Mouse (Mus musculus) midbrain, embryonic 14.5 days (tissue): ENCODE results near the gene Kndc1. TPM values are rescaled to one million over a fixed set of nuclear protein-coding genes. Genes with fewer than 3 reads are reported as not detected.

Source experiments
- ATAC-seq: fragments of 200-750 bp; cut with Nextera tagmentation; 2 replicates; pipeline ENCODE4 v1.8.0; 2017; ENCODE audit warnings: moderate number of reproducible peaks, moderate library complexity; ENCODE audit not compliant: low FRiP score, low TSS enrichment
- DNase-seq: peaks from one replicate; pipeline ENCODE4 v3.0.0-alpha.2; 2015
- H3K27ac ChIP-seq: fragments of 300-500 bp; sonication (generic); replicated peaks from 2 replicates; pipeline ENCODE4 v1.5.1; 2014; ENCODE audit warnings: mild to moderate bottlenecking, low read depth, low read length, moderate library complexity
- H3K27me3 ChIP-seq: fragments of 300-500 bp; sonication (generic); 2 replicates; pipeline ENCODE4 v1.6.1; 2014; ENCODE audit warnings: low read length, control low read depth, mixed read lengths; ENCODE audit not compliant: control insufficient read depth, insufficient read depth
- H3K36me3 ChIP-seq: fragments of 300-500 bp; sonication (generic); 2 replicates; pipeline ENCODE4 v1.6.1; 2014; ENCODE audit warnings: low read length, control low read depth; ENCODE audit not compliant: control insufficient read depth, insufficient read depth
- H3K4me1 ChIP-seq: fragments of 300-500 bp; sonication (generic); 2 replicates; pipeline ENCODE4 v1.6.1; 2014; ENCODE audit warnings: mild to moderate bottlenecking, antibody characterized with exemption, low read length, control low read depth; ENCODE audit not compliant: control insufficient read depth, insufficient read depth
- H3K4me2 ChIP-seq: fragments of 300-500 bp; sonication (generic); 2 replicates; pipeline ENCODE4 v1.6.1; 2014; ENCODE audit warnings: mild to moderate bottlenecking, low read length, moderate library complexity
- H3K4me3 ChIP-seq: fragments of 300-500 bp; sonication (generic); replicated peaks from 2 replicates; pipeline ENCODE4 v1.5.1; 2014; ENCODE audit warnings: low read depth, low read length
- H3K9ac ChIP-seq: fragments of 300-500 bp; sonication (generic); replicated peaks from 2 replicates; pipeline ENCODE4 v1.6.1; 2014; ENCODE audit warnings: mild to moderate bottlenecking, low read length, moderate library complexity
- H3K9me3 ChIP-seq: fragments of 300-500 bp; sonication (generic); 2 replicates; pipeline ENCODE4 v1.6.1; 2016; ENCODE audit warnings: low read length, control low read depth, mixed read lengths; ENCODE audit not compliant: control insufficient read depth
- WGBS: fragments of 180-500 bp; shearing (Covaris S2); extraction: QIAGEN DNeasy Blood & Tissue Kit; methylation state at CpG from one replicate; pipeline ENCODE4 v1.1.7; 2014; 5-methylcytosine and 5-hydroxymethylcytosine counted together
- polyA plus RNA-seq: library from polyadenylated mRNA; unstranded; fragments of >200 nt; fragmentation: Nextera tagmentation; extraction: Ambion mirVana; gene quantifications from 2 replicates; pipeline ENCODE4 v1.2.1, GENCODE M21; 2014

The Kndc1 gene
- polyA plus RNA-seq, 1 experiment from 2014 or later: 20.6 TPM

DNA sequence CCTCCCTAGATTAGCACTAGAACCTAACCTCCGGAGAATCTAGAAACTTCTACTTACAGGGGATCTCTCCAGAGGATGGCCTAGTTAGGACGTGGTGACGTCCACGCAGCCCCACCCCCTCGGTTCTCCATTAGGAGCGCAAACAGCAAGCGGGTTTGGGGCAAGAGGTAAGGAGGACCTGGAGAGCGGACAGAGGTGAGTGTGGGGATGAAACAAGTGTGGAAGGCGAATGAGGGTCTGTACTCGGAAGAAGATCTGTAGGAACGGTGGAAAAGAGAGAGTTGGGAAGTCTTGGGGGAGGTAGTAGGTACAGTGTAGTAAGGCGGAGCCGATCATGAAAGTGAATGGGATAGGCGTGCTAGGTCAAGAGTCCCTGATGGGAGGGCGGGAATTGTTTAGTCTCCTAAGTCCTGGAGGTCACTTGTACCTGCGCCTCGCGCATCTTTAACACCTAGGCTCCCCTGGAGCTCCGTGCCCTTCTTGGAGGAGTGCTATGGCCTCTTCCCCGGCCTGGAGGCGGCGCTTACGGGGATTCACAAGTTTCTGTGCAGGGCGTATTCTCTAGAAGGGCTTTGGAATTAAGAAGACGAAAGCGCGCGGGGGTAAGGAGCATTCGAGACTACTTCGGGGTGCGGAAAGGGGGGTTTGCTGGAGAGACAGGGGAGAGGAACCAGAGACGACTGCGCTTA lies 55.9 kb downstream of the Kndc1 start:
- Histone ChIP-seq H3K27ac (no peak overlapping the region), H3K27me3 (peaks cover 48% of the 10 kb centered on the region), H3K4me3 (peak overlapping the region; percentile 33), H3K36me3 (no peaks in the 10 kb centered on the region), H3K9ac (peak overlapping the region; percentile 20; the same call in 1 of the 2 replicates), H3K9me3 (no peaks in the 10 kb centered on the region), H3K4me2 (peak overlapping the region; percentile 65), H3K4me1 (peaks cover 18% of the 10 kb centered on the region; the same call in 1 of the 2 replicates)
- DNase-seq (peak; percentile 59), ATAC-seq (no peak)
- under 1% methylated on average over 33 of the region's 33 CpGs for WGBS

DNA sequence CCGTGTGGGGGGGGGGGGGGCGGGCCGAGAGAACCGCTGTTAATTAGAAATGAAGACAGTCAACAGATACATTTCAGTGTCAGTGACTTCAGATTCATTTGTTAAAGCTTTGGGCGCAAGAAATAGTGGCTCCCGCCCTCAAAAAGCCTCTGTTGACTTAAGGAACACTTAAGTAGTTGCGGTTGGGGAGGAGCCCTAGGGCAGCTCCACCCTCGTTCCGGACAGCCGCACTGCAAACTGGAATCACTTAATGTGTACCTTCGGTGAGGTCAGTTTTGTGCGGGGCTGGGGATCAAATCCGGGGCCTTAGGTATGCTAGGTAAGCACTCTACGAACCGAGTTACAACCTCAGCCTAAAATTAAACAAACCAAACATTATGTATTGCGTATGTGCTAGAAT lies 56.6 kb downstream of the Kndc1 start:
- H3K4me3 ChIP-seq: peak overlapping the region; percentile 33
- DNase-seq: no peak
- H3K4me1 ChIP-seq: peaks cover 18% of the 10 kb centered on the region; the same call in 1 of the 2 replicates
- peaks cover 42% of the 10 kb centered on the region for H3K27me3 ChIP-seq
- H3K9ac ChIP-seq: peak overlapping the region; percentile 20; the same call in 1 of the 2 replicates
- no peak overlapping the region for H3K27ac ChIP-seq
- no peaks in the 10 kb centered on the region for H3K9me3 ChIP-seq
- WGBS: 6% methylated on average over 16 of the region's 16 CpGs
- H3K36me3 ChIP-seq: no peaks in the 10 kb centered on the region
- no peak for ATAC-seq
- peak overlapping the region; percentile 65 for H3K4me2 ChIP-seq

DNA sequence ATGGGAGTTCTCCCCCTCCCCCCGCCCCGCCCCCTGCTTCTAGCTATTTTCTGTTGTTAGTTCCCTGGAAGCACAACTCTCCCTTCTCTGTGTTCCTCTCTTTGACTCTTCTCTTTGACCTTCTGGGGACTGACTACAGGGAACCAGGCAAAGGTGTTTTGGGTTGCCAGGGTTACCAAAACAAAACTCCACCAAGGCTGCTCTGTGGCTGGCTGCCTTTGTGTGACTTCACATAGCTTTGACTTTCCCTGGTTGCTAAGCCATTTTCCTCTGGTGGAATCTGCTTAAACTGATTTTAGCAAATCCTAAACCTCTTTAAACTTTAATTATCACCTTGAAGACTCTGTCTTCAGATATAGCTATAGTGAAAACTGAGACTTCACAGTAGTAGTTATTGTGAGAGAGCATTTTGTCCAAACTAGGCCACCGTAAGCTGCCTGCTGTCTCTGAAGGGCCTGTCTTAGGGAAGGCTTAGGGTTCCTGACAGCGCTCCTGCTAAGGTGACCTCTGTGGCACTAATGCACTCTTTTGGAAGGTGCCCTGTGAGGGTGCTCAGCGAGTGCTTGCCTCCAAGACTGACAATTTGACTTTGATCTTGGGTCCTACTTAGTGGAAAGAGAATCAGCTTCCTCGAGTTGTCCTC lies 57.6 kb downstream of the Kndc1 start:
- DNase-seq: no peak
- Histone ChIP-seq H3K9ac (no peak overlapping the region), H3K4me2 (no peak overlapping the region), H3K9me3 (no peaks in the 10 kb centered on the region), H3K4me1 (peaks cover 18% of the 10 kb centered on the region; the same call in 1 of the 2 replicates), H3K36me3 (no peaks in the 10 kb centered on the region), H3K27me3 (peaks cover 33% of the 10 kb centered on the region), H3K4me3 (no peak overlapping the region), H3K27ac (no peak overlapping the region)
- WGBS: 44% methylated on average over 6 of the region's 6 CpGs
- ATAC-seq: no peak

DNA sequence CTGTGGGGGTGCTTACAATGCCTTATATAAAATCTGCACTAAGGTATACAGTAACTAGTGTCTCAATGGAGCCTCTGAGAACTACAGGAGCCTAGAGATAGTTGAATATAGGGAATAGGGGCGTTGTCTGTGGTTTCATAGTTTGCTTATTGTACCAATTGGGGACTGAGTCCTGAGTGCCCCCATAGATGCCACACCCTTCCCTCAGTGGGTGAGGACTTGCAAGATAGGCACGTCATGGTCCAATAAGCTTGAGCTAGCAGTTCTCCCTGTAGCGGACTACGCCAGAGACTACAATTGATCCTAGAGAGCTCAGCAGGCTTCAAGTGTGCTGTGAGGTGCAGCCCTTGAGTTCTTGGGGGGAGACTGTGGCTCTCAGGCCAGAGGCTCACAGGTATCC lies 61.0 kb downstream of the Kndc1 start:
- ATAC-seq (no peak), DNase-seq (no peak)
- peaks cover 8% of the 10 kb centered on the region; the same call in 1 of the 2 replicates for H3K27me3 ChIP-seq

DNA sequence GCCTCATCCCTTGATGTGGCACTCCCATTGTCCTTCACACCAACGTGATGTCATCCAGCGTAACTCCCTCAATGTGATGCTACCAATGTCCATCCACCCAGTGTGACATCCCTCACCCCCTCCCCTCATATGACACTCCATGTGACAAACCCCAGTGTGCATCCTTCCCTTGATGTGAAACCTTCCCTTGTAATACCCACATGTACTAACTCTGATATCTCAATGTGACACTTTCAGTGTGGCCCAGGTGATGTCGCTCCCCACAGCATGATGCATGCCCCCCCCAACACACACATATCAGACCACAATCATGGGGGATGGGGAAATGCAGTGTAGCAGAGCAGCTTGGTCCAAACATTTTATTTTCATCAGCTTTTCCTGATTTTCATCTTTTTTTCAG lies 62.2 kb downstream of the Kndc1 start:
- Histone ChIP-seq H3K36me3 (no peaks in the 10 kb centered on the region), H3K9me3 (no peaks in the 10 kb centered on the region), H3K9ac (no peak overlapping the region), H3K27ac (no peak overlapping the region), H3K4me1 (no peaks in the 10 kb centered on the region), H3K27me3 (no peaks in the 10 kb centered on the region), H3K4me2 (no peak overlapping the region), H3K4me3 (no peak overlapping the region)
- WGBS: 78% methylated on average over 3 of the region's 3 CpGs
- ATAC-seq: no peak
- no peak for DNase-seq

More for the DNA sequence above, 61.0 kb downstream of the Kndc1 start:
- no peak overlapping the region for H3K9ac ChIP-seq
- 65% methylated on average over 4 of the region's 4 CpGs for WGBS
- no peaks in the 10 kb centered on the region for H3K9me3 ChIP-seq
- no peak overlapping the region for H3K27ac ChIP-seq
- H3K36me3 ChIP-seq: no peaks in the 10 kb centered on the region
- H3K4me2 ChIP-seq: no peak overlapping the region
- H3K4me1 ChIP-seq: peaks cover 7% of the 10 kb centered on the region; the same call in 1 of the 2 replicates
- H3K4me3 ChIP-seq: no peak overlapping the region

DNA sequence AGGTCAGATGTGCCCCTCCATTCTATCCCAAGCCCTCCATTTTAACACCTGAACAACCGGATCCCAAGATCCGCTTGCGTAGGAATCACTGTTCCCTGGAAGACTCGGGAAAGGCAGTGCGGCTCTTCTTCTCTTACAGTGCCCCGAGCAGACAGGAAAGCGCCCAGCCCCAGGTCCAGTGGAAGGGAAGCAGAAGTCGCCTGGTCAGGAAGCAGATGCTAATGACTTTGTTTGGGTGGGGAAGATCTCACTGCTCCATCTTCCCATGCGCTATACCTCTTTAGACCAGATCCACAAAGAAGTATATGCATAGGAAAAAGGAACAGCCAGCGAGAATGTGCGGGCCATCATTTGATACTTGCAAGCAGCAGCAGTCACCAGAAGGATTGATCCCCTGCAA lies 62.9 kb downstream of the Kndc1 start:
- no peak overlapping the region for H3K9ac ChIP-seq
- no peak overlapping the region for H3K4me3 ChIP-seq
- no peaks in the 10 kb centered on the region for H3K9me3 ChIP-seq
- H3K36me3 ChIP-seq: no peaks in the 10 kb centered on the region
- DNase-seq: no peak
- ATAC-seq: no peak
- no peaks in the 10 kb centered on the region for H3K27me3 ChIP-seq
- no peaks in the 10 kb centered on the region for H3K4me1 ChIP-seq
- no peak overlapping the region for H3K27ac ChIP-seq
- no peak overlapping the region for H3K4me2 ChIP-seq
- 60% methylated on average over 11 of the region's 11 CpGs for WGBS

DNA sequence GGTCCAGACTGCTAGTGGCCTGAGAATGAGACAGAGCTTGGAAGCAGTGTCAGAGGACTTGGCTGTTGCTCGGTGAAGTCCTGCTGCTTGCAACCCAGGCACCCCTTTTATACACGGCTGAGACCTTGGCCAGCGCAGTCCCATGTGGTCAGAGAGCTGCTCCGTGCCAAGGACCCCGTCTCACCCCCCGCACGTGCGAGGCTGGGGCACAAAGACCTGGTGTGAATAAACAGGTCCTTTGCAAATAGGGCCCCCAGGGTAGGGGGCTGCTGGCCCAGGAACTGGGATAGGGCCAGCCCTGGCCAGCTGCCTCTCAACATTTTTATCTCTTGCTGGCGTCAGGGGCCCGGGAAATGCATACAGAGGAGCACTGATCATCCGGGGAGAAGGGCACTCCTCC lies 63.5 kb downstream of the Kndc1 start:
- WGBS: 34% methylated on average over 11 of the region's 11 CpGs
- H3K27ac ChIP-seq: no peak overlapping the region
- no peak overlapping the region for H3K9ac ChIP-seq
- no peaks in the 10 kb centered on the region for H3K36me3 ChIP-seq
- no peak for ATAC-seq
- H3K4me1 ChIP-seq: no peaks in the 10 kb centered on the region
- H3K27me3 ChIP-seq: no peaks in the 10 kb centered on the region
- H3K4me3 ChIP-seq: no peak overlapping the region
- H3K4me2 ChIP-seq: no peak overlapping the region
- DNase-seq: no peak
- H3K9me3 ChIP-seq: no peaks in the 10 kb centered on the region

DNA sequence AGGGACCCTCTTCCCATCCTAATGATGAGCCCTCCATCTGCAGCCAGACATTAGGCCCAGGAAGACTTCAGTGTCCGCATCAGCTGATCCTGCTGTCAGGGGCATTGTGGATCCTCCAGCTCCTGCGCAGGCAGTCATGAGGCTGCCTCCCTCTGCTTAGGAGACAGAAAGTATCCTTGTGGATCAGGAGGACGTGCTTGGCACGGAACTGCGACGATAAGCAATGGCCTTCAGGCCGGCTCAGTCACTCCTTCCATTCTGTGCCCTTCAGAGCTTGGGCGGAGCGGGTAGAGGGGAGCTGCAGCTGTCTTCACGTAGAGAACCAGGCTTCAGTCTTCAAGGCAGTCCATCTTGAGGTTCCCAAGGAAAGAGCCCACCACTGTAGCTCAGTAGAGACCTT lies 66.6 kb downstream of the Kndc1 start:
- 86% methylated on average over 10 of the region's 10 CpGs for WGBS
- Histone ChIP-seq H3K4me3 (no peak overlapping the region), H3K27ac (no peak overlapping the region), H3K9ac (no peak overlapping the region), H3K9me3 (no peaks in the 10 kb centered on the region), H3K4me2 (no peak overlapping the region), H3K36me3 (no peaks in the 10 kb centered on the region), H3K27me3 (no peaks in the 10 kb centered on the region), H3K4me1 (no peaks in the 10 kb centered on the region)
- ATAC-seq (no peak), DNase-seq (no peak)

DNA sequence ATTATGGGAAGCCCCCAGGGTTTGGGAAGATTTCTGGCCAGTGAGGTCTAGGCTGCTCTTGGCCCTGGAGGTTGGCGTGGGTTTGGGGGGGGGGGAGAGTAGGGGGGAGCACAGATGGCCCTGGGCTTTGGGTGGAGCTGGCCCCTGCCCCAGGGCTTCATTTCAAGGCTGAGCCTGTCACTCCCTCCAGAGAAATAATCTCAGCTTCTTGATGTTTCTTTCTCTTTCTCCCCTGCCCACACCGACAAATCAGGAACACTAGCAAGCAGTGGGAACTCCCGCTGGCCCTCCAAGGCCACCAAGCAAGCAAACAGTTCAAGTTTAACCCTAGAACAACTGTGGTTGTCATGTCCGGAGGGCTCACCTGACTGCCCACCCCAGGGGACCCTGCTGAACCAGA lies 69.3 kb downstream of the Kndc1 start:
- no peak overlapping the region for H3K9ac ChIP-seq
- no peak overlapping the region for H3K27ac ChIP-seq
- no peaks in the 10 kb centered on the region for H3K27me3 ChIP-seq
- ATAC-seq: no peak
- no peak overlapping the region for H3K4me2 ChIP-seq
- H3K4me3 ChIP-seq: no peak overlapping the region
- no peaks in the 10 kb centered on the region for H3K4me1 ChIP-seq
- no peaks in the 10 kb centered on the region for H3K36me3 ChIP-seq
- H3K9me3 ChIP-seq: no peaks in the 10 kb centered on the region
- DNase-seq: no peak
- 68% methylated on average over 4 of the region's 4 CpGs for WGBS
